Mouse (Mus musculus) forebrain, embryonic 15.5 days (tissue): ENCODE data around the gene Pacrg. TPM values are rescaled to one million over a fixed set of nuclear protein-coding genes. Genes with fewer than 3 reads are reported as not detected.

Experiments used
- ATAC-seq: fragments of 200-750 bp; cut with Nextera tagmentation; replicated peaks from 2 replicates; pipeline ENCODE4 v1.8.0; 2017; ENCODE audit warnings: mild to moderate bottlenecking, moderate TSS enrichment, moderate library complexity
- H3K27ac ChIP-seq: fragments of 300-500 bp; sonication (generic); replicated peaks from 2 replicates; pipeline ENCODE4 v1.5.1; 2015; ENCODE audit warnings: mild to moderate bottlenecking, inconsistent platforms
- H3K27me3 ChIP-seq: fragments of 300-500 bp; sonication (generic); 2 replicates; pipeline ENCODE4 v1.6.1; 2015; ENCODE audit warnings: inconsistent platforms
- H3K36me3 ChIP-seq: fragments of 300-500 bp; sonication (generic); 2 replicates; pipeline ENCODE4 v1.6.1; 2015; ENCODE audit warnings: mild to moderate bottlenecking, inconsistent platforms
- H3K4me1 ChIP-seq: fragments of 300-500 bp; sonication (generic); 2 replicates; pipeline ENCODE4 v1.6.1; 2015; ENCODE audit warnings: inconsistent platforms
- H3K4me2 ChIP-seq: fragments of 300-500 bp; sonication (generic); replicated peaks from 2 replicates; pipeline ENCODE4 v1.6.1; 2015; ENCODE audit warnings: mild to moderate bottlenecking, inconsistent platforms
- H3K4me3 ChIP-seq: fragments of 300-500 bp; sonication (generic); 2 replicates; pipeline ENCODE4 v1.5.1; 2015; ENCODE audit warnings: mild to moderate bottlenecking, inconsistent platforms
- H3K9ac ChIP-seq: fragments of 300-500 bp; sonication (generic); replicated peaks from 2 replicates; pipeline ENCODE4 v1.6.1; 2015; ENCODE audit warnings: mild to moderate bottlenecking, inconsistent platforms
- H3K9me3 ChIP-seq: fragments of 300-500 bp; sonication (generic); 2 replicates; pipeline ENCODE4 v1.6.1; 2016; ENCODE audit warnings: inconsistent platforms
- WGBS: fragments of 180-500 bp; shearing (Covaris S2); methylation state at CpG from one replicate; pipeline ENCODE4 v1.1.7; 2015; ENCODE audit warnings: mixed read lengths; 5-methylcytosine and 5-hydroxymethylcytosine counted together
- polyA plus RNA-seq: library from polyadenylated mRNA; unstranded; fragments of >200 nt; fragmentation: Nextera tagmentation; extraction: Ambion mirVana; gene quantifications from 2 replicates; pipeline ENCODE4 v1.2.1, GENCODE M21; 2015

The Pacrg gene
- polyA plus RNA-seq, 1 experiment from 2014 or later = 9.7 TPM

DNA sequence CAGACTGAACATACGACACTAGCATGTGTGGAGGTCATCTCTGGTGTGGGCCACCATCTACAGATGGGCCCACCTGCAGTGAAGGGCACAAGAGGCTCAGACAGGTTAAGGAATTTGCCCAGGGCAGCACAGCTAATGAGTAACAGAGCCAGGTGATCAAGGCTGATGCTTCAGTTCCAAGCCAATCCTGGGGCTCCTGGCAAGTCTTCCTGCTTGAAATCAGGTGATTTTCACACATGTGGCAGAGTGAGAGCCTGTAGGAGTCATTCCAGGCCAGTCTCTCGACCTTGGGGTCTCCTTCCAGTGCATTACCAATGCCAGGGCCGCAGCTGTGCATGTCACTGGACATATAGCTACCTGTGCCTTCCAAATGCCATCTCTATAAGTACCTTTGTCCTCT, 438.6 kb downstream of the Pacrg start:
- H3K9ac ChIP-seq = no peak overlapping the region
- no peak overlapping the region for H3K4me3 ChIP-seq
- H3K27me3 ChIP-seq = no peaks in the 10 kb centered on the region
- WGBS = 79% methylated on average over 3 of the region's 3 CpGs
- H3K4me2 ChIP-seq = no peak overlapping the region
- H3K36me3 ChIP-seq = no peaks in the 10 kb centered on the region
- no peaks in the 10 kb centered on the region for H3K9me3 ChIP-seq
- H3K27ac ChIP-seq = no peak overlapping the region
- peaks cover 29% of the 10 kb centered on the region for H3K4me1 ChIP-seq
- ATAC-seq = no peak

DNA sequence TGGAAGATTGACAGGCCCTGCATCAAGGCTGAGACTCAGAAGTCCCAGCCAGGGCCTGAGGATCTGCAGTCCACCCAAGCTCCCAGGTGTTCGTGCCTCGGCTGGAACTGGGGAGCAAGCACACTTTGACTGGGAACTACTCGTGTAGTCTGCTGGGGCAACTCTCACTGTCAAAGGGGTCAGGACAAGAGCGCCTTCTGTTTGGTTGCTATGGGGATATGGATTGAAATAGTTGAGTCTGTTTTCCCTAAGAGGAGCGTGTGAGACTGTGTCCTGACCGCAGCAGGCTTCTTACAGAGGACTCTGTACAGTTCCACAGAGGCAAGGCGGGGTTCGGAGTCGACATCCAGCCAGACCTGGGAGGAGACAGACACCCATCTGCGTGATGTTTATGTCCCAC, 440.4 kb downstream of the Pacrg start:
- no peak overlapping the region for H3K4me2 ChIP-seq
- no peaks in the 10 kb centered on the region for H3K36me3 ChIP-seq
- H3K27ac ChIP-seq = peak overlapping the region; percentile 38; the same call in 1 of the 2 replicates
- WGBS = 76% methylated on average over 10 of the region's 10 CpGs
- no peaks in the 10 kb centered on the region for H3K27me3 ChIP-seq
- H3K9me3 ChIP-seq = no peaks in the 10 kb centered on the region
- ATAC-seq = no peak
- peaks cover 26% of the 10 kb centered on the region for H3K4me1 ChIP-seq
- H3K4me3 ChIP-seq = no peak overlapping the region
- H3K9ac ChIP-seq = no peak overlapping the region

DNA sequence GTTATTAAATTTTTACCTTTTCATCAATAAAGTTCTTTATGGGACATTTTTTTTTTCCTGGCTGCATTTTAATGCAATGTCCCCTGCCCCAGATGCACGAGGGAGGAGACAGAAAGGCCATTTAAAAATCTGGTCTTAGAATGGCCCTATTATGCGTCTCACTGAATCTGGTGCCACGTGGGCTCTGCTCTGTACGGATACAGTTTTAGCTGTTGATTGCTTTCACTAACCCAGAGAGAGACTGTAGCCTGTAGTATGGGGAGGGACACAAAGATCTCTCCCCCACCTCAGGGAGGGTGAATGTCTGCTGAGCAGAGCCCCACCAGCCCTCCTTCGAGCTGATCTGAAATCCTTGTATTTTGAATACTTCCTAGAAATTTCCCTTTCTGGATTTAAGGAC, 441.2 kb downstream of the Pacrg start:
- Histone ChIP-seq H3K27ac (peak overlapping the region; percentile 38; the same call in 1 of the 2 replicates), H3K4me1 (peaks cover 27% of the 10 kb centered on the region)
- no peak for ATAC-seq

DNA sequence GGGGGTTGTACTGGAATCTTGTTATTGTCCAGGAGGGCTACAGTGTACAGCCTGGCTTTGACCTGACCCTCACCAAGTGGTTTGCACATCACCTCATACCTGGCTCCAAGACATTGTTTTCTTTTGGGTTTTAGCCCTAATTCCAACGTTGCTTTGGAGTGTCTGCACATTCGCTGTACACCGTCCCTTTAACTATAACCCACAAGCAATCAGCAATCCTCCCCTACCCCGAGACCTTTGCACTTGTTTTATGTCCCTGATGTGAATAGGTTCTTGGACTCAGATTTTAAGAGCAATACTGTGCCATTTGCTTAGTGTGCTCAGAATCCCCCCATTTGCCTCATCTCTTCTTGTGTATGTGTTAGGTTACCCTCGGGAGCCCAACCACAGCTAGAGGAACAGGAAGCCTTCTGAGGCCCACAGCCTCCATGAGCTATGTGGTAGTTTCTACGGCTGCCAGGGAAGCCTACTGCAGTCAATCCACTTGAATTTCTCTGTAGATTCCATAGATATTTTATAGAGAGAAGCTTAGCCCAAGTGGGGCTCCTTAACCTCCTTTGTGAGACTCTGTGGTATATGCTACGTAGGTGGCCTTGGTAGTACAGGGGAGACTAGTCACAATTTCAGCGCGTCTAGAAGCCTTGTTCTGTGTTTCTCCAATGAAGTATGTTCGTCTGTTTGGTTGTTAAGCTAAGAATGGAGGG, 442.0 kb downstream of the Pacrg start:
- Histone ChIP-seq H3K4me2 (no peak overlapping the region), H3K9ac (no peak overlapping the region), H3K36me3 (no peaks in the 10 kb centered on the region), H3K9me3 (no peaks in the 10 kb centered on the region), H3K4me1 (peaks cover 27% of the 10 kb centered on the region), H3K27me3 (no peaks in the 10 kb centered on the region), H3K27ac (peak overlapping the region; percentile 62), H3K4me3 (no peak overlapping the region)
- WGBS = 55% methylated on average over 10 of the region's 10 CpGs
- no peak for ATAC-seq

More for the DNA sequence above, 441.2 kb downstream of the Pacrg start:
- no peaks in the 10 kb centered on the region for H3K9me3 ChIP-seq
- no peaks in the 10 kb centered on the region for H3K27me3 ChIP-seq
- no peak overlapping the region for H3K4me3 ChIP-seq
- no peaks in the 10 kb centered on the region for H3K36me3 ChIP-seq
- H3K9ac ChIP-seq = no peak overlapping the region
- WGBS = 22% methylated on average over 5 of the region's 5 CpGs
- H3K4me2 ChIP-seq = no peak overlapping the region

DNA sequence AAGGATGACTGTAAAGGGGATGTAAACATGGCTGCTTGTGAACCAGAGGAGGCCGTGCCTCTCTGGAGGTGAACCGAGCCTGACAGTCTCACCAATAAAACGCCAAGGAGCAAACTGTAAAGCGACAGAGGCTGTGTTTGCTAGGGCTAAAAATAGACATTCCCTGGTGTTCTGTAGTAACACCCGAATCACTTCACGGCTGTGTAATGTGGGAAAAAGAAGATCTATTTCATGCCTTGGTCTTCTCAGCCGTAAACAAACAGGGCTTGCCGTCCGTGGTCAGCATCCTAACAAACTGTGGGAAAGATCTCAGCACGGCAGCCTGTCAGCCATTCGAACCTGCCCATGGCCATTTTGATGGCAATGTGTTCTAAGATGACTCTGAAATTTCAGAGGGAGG, 442.8 kb downstream of the Pacrg start:
- no peak overlapping the region for H3K4me2 ChIP-seq
- no peak for ATAC-seq
- H3K9ac ChIP-seq = no peak overlapping the region
- H3K9me3 ChIP-seq = no peaks in the 10 kb centered on the region
- H3K36me3 ChIP-seq = no peaks in the 10 kb centered on the region
- no peak overlapping the region for H3K27ac ChIP-seq
- H3K4me1 ChIP-seq = peaks cover 27% of the 10 kb centered on the region
- 69% methylated on average over 11 of the region's 11 CpGs for WGBS
- no peaks in the 10 kb centered on the region for H3K27me3 ChIP-seq
- no peak overlapping the region for H3K4me3 ChIP-seq

DNA sequence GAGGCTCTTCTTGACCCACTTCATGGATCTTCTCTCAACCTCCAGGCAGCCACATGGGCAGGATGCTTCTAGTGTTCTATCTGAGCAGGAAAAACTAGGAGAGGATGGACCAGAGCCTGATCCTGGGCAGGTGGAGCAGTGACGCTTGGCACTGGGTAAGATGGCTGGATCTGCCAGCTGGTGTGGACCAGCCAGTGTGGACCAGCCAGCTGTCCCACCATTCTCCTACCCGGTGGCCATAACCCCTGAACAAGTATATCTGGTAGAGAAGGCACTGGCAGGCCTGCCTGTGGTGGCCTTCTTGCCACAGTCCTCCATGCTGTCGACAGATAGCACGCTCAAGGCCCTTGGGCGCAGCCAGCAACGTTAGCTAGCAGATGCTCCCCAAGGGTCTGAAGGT, 443.2 kb downstream of the Pacrg start:
- H3K9ac ChIP-seq = no peak overlapping the region
- H3K27me3 ChIP-seq = no peaks in the 10 kb centered on the region
- H3K4me3 ChIP-seq = no peak overlapping the region
- no peak overlapping the region for H3K4me2 ChIP-seq
- H3K36me3 ChIP-seq = no peaks in the 10 kb centered on the region
- H3K9me3 ChIP-seq = no peaks in the 10 kb centered on the region
- no peak for ATAC-seq
- 85% methylated on average over 6 of the region's 6 CpGs for WGBS
- no peak overlapping the region for H3K27ac ChIP-seq
- H3K4me1 ChIP-seq = peaks cover 27% of the 10 kb centered on the region

DNA sequence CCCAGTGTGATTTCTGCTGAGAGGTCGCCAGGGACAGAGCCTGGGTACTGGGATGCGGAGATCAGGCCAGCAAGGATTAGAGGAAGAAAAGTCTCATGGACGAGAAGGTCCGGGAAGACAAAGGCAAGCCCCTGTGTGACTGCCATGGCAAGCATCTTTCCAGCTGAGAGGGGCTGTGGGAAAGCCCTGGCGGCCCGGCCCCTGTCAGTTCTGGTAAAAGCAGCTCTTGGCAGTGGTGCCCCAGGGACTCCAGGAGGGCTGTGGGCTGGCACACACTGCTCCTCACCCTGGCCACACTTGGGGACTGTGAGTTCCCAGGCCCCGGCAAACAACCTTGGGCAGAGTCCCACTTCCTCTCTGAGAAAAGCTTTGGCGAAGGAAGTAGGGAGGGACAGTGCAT, 445.3 kb downstream of the Pacrg start:
- peak; percentile 73 for ATAC-seq
- Histone ChIP-seq H3K36me3 (no peaks in the 10 kb centered on the region), H3K4me1 (peaks cover 23% of the 10 kb centered on the region), H3K4me2 (no peak overlapping the region), H3K27ac (peak overlapping the region; percentile 35; the same call in 1 of the 2 replicates), H3K4me3 (no peak overlapping the region), H3K9ac (no peak overlapping the region), H3K9me3 (no peaks in the 10 kb centered on the region), H3K27me3 (no peaks in the 10 kb centered on the region)
- 24% methylated on average over 8 of the region's 8 CpGs for WGBS

DNA sequence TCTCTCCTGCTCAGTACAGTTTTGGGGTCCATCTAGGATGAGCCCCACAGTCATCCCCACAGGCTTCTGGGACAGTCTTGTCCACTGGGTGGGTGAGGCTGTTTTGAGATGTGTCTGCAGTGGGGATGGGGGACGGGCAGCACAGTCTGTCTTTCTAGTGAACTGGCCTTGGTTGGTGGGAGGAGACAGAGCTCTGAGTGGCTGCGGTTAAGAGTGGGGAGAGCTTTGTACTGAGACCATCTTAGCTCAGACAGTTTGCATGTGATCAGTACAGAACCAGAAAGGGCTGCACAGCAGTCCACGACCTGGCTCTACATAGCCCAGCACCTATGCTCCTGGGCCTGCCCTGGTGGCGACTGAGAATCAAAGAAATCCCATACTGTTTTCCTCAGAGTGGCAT, 446.3 kb downstream of the Pacrg start:
- H3K27ac ChIP-seq = no peak overlapping the region
- ATAC-seq = no peak
- 88% methylated on average over 4 of the region's 4 CpGs for WGBS
- H3K4me2 ChIP-seq = no peak overlapping the region
- no peaks in the 10 kb centered on the region for H3K27me3 ChIP-seq
- no peaks in the 10 kb centered on the region for H3K36me3 ChIP-seq
- no peak overlapping the region for H3K9ac ChIP-seq
- H3K4me1 ChIP-seq = peaks cover 18% of the 10 kb centered on the region
- no peak overlapping the region for H3K4me3 ChIP-seq
- H3K9me3 ChIP-seq = no peaks in the 10 kb centered on the region

DNA sequence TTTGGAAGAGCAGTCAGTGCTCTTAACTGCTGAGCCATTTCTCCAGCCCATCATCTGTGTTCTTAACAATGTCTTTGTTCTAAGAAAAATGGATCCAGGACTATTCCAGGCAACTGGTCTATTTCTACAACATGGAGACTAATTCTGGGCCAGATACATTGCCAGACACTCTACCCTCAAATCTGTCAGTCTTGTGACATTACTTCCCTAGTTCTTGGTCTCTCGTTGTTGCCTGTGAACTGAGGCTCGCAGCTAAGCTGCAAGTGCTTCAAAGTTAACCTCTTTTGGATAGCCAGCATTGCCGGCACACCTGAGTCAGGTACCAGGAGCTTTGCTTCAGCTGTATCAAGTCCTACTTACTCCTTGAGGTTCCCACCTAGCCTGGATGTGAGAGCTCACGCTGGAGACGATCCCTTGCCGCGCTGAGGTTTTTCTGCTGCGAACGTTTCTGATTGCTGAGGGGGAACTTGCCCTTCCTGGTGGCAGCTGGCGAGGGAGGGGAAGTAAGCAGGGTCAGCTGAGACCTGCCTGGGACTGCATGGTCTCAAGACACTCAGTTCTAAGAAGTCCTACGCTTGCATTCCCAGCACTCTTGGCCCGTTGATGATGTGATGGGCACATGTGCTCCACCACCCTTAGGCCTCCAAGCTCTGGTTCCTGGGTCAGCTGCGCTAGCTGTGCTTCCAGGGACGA, 447.6 kb downstream of the Pacrg start:
- H3K27me3 ChIP-seq = no peaks in the 10 kb centered on the region
- H3K36me3 ChIP-seq = no peaks in the 10 kb centered on the region
- WGBS = 91% methylated on average over 14 of the region's 14 CpGs
- no peak overlapping the region for H3K9ac ChIP-seq
- ATAC-seq = no peak
- no peak overlapping the region for H3K4me3 ChIP-seq
- H3K9me3 ChIP-seq = no peaks in the 10 kb centered on the region
- no peak overlapping the region for H3K4me2 ChIP-seq
- no peak overlapping the region for H3K27ac ChIP-seq
- H3K4me1 ChIP-seq = peaks cover 8% of the 10 kb centered on the region; the same call in 1 of the 2 replicates

DNA sequence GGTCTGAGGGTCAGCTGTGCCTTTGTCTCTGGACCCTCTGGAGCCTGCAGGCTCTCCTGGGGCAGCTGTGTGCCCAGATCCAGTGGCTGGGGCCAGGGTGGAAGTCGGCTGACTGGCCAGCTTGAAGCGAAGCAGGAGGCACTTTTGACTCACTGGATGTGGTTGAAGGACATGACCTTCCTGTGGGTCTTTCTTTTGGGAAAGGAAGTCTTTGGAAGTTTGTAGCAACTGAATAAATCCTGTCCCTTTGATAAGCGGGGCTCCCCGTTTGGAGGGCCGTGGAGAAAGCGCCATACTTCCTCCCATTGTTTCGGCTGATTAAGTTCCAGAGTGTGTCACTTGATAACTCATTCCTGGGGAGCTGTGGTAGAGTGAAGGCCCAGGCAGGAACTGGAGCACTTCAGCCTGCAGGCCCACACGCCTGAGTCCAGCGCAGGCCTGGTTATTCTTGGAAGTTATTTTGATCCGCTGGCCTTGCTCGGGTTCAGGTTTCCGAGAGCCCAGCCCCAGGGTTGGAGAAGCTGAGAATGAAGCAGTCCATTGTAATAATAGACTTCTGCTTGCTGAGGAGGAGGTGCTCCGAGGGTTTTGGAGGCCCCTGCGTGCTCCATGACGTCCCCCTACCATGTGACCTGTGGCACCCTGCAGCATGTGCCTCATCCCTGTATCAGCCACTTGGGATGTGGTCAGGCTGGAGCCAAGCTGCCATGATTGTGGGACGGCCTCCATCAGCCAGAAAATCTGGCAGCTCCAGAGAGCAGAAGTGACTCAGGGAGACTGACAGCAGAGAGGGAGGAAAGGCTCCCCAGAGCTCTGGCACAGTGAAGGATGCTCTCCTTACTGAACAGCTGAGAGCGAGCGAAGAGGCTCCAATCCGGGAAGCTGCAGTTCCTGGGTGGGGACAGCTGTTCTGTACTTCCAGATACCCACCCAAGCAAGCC, 449.6 kb downstream of the Pacrg start:
- Histone ChIP-seq H3K27ac (peak overlapping the region; percentile 44), H3K9me3 (no peaks in the 10 kb centered on the region), H3K4me1 (peaks cover 6% of the 10 kb centered on the region; the same call in 1 of the 2 replicates), H3K27me3 (no peaks in the 10 kb centered on the region), H3K4me3 (no peak overlapping the region), H3K4me2 (no peak overlapping the region), H3K9ac (no peak overlapping the region), H3K36me3 (no peaks in the 10 kb centered on the region)
- ATAC-seq = peak; percentile 55; the same call in 1 of the 2 replicates
- 57% methylated on average over 19 of the region's 19 CpGs for WGBS

DNA sequence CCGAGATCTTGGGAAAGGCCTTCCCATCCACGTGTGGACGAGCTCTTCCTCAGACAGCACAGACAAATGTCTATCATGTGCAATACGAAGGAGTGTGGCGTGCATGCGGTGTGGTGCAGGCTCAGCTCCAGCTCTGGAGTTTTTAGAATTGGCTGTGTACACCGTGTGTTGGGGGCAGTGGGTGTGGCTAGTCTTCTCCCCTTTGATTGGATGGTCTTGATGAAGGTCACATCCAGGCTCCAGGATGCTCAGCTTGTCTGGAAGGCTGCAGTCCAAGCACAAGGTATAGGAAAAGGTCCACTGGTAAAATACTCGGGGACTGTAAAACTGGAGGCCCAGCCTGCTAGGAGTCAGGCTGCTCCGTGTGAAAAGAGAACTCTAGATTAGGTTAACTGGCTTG, 450.4 kb downstream of the Pacrg start:
- Histone ChIP-seq H3K27me3 (no peaks in the 10 kb centered on the region), H3K36me3 (no peaks in the 10 kb centered on the region), H3K4me2 (no peak overlapping the region), H3K9ac (no peak overlapping the region), H3K4me3 (no peak overlapping the region), H3K27ac (no peak overlapping the region), H3K9me3 (no peaks in the 10 kb centered on the region), H3K4me1 (peaks cover under 1% of the 10 kb centered on the region; the same call in 1 of the 2 replicates)
- 84% methylated on average over 9 of the region's 9 CpGs for WGBS
- no peak for ATAC-seq

DNA sequence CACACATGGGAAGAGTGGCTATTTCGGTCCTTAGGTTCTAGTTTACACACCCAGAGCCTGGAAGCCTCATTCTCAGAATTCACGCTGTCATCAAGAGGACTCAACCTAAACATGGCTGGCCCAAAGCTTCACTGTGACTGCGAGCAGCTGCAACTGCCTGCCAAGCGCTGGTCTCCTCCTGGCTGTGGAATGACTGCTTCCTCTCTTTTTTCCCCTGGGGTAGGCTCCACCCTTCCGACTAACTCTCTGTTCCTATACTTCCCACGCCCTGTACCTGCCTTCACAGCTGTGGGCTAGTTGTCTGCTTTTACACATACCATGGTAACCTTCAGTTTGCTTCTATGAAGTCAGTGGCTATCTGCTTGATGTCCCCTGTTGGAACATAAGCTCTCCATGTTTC, 453.6 kb downstream of the Pacrg start:
- ATAC-seq = no peak
- no peaks in the 10 kb centered on the region for H3K36me3 ChIP-seq

More for the DNA sequence above, 453.6 kb downstream of the Pacrg start:
- H3K27ac ChIP-seq = no peak overlapping the region
- 89% methylated on average over 6 of the region's 6 CpGs for WGBS
- H3K27me3 ChIP-seq = no peaks in the 10 kb centered on the region
- no peak overlapping the region for H3K4me3 ChIP-seq
- H3K4me1 ChIP-seq = no peaks in the 10 kb centered on the region
- no peaks in the 10 kb centered on the region for H3K9me3 ChIP-seq
- H3K4me2 ChIP-seq = no peak overlapping the region
- no peak overlapping the region for H3K9ac ChIP-seq
